Mouse (Mus musculus) midbrain, embryonic 15.5 days (tissue): Measurements from ENCODE around the gene Adssl1. TPM values are rescaled to one million over a fixed set of nuclear protein-coding genes. Genes with fewer than 3 reads are reported as not detected.

Experiments used
- ATAC-seq: fragments of 200-750 bp; cut with Nextera tagmentation; replicated peaks from 2 replicates; pipeline ENCODE4 v1.8.0; 2017; ENCODE audit warnings: moderate TSS enrichment
- H3K27ac ChIP-seq: fragments of 300-500 bp; sonication (generic); 2 replicates; pipeline ENCODE4 v1.5.1; 2015; ENCODE audit warnings: mild to moderate bottlenecking, inconsistent platforms
- H3K27me3 ChIP-seq: fragments of 300-500 bp; sonication (generic); replicated peaks from 2 replicates; pipeline ENCODE4 v1.6.1; 2015; ENCODE audit warnings: inconsistent platforms
- H3K36me3 ChIP-seq: fragments of 300-500 bp; sonication (generic); replicated peaks from 2 replicates; pipeline ENCODE4 v1.6.1; 2015; ENCODE audit warnings: inconsistent platforms
- H3K4me1 ChIP-seq: fragments of 300-500 bp; sonication (generic); 2 replicates; pipeline ENCODE4 v1.6.1; 2015; ENCODE audit warnings: inconsistent platforms
- H3K4me2 ChIP-seq: fragments of 300-500 bp; sonication (generic); 2 replicates; pipeline ENCODE4 v1.6.1; 2015; ENCODE audit warnings: inconsistent platforms, mild to moderate bottlenecking, moderate library complexity
- H3K4me3 ChIP-seq: fragments of 300-500 bp; sonication (generic); 2 replicates; pipeline ENCODE4 v1.5.1; 2015; ENCODE audit warnings: mild to moderate bottlenecking, inconsistent platforms
- H3K9ac ChIP-seq: fragments of 300-500 bp; sonication (generic); 2 replicates; pipeline ENCODE4 v1.6.1; 2015; ENCODE audit warnings: mild to moderate bottlenecking, inconsistent platforms
- H3K9me3 ChIP-seq: fragments of 300-500 bp; sonication (generic); 2 replicates; pipeline ENCODE4 v1.6.1; 2016; ENCODE audit warnings: inconsistent platforms
- WGBS: fragments of 180-500 bp; shearing (Covaris S2); methylation state at CpG from one replicate; pipeline ENCODE4 v1.1.7; 2015; ENCODE audit warnings: mixed read lengths; 5-methylcytosine and 5-hydroxymethylcytosine counted together
- polyA plus RNA-seq: library from polyadenylated mRNA; unstranded; fragments of >200 nt; fragmentation: Nextera tagmentation; extraction: Ambion mirVana; gene quantifications from 2 replicates; pipeline ENCODE4 v1.2.1, GENCODE M21; 2015

The Adssl1 gene
- polyA plus RNA-seq, 1 experiment from 2014 or later = 3.1 TPM

- no peaks in the 10 kb centered on the region for H3K36me3 ChIP-seq
- WGBS = 77% methylated on average over 5 of the region's 5 CpGs
- ATAC-seq = no peak
- no peak overlapping the region for H3K4me3 ChIP-seq
- peaks cover 8% of the 10 kb centered on the region for H3K4me1 ChIP-seq
- no peaks in the 10 kb centered on the region for H3K27me3 ChIP-seq
- H3K27ac ChIP-seq = no peak overlapping the region
- no peak overlapping the region for H3K9ac ChIP-seq
- no peak overlapping the region for H3K4me2 ChIP-seq
- no peaks in the 10 kb centered on the region for H3K9me3 ChIP-seq
Measured at GRCm38 (mm10) chr12:112630796-112631195, 11.0 kb downstream of the Adssl1 start.

GRCm38 (mm10) chr12:112631472-112631871, 11.6 kb downstream of the Adssl1 start:
- 59% methylated on average over 1 of the region's 1 CpGs for WGBS
- no peak for ATAC-seq
- Histone ChIP-seq H3K27ac (no peak overlapping the region), H3K4me1 (peaks cover 8% of the 10 kb centered on the region), H3K36me3 (no peaks in the 10 kb centered on the region), H3K4me3 (no peak overlapping the region), H3K27me3 (no peaks in the 10 kb centered on the region), H3K4me2 (no peak overlapping the region), H3K9me3 (no peaks in the 10 kb centered on the region), H3K9ac (no peak overlapping the region)

- no peaks in the 10 kb centered on the region for H3K9me3 ChIP-seq
- H3K9ac ChIP-seq = no peak overlapping the region
- ATAC-seq = no peak
- 76% methylated on average over 11 of the region's 11 CpGs for WGBS
- H3K4me3 ChIP-seq = no peak overlapping the region
- H3K27ac ChIP-seq = no peak overlapping the region
- H3K36me3 ChIP-seq = no peaks in the 10 kb centered on the region
- peaks cover 8% of the 10 kb centered on the region for H3K4me1 ChIP-seq
- H3K4me2 ChIP-seq = no peak overlapping the region
- no peaks in the 10 kb centered on the region for H3K27me3 ChIP-seq
Measured at GRCm38 (mm10) chr12:112632084-112632777, 12.4 kb downstream of the Adssl1 start.

GRCm38 (mm10) chr12:112632907-112633306, 13.1 kb downstream of the Adssl1 start:
- H3K9me3 ChIP-seq = no peaks in the 10 kb centered on the region
- H3K27ac ChIP-seq = no peak overlapping the region
- no peaks in the 10 kb centered on the region for H3K27me3 ChIP-seq
- 88% methylated on average over 5 of the region's 5 CpGs for WGBS
- no peaks in the 10 kb centered on the region for H3K36me3 ChIP-seq
- no peak for ATAC-seq
- H3K4me3 ChIP-seq = no peak overlapping the region
- H3K9ac ChIP-seq = no peak overlapping the region
- no peak overlapping the region for H3K4me2 ChIP-seq
- peaks cover 8% of the 10 kb centered on the region for H3K4me1 ChIP-seq

DNA sequence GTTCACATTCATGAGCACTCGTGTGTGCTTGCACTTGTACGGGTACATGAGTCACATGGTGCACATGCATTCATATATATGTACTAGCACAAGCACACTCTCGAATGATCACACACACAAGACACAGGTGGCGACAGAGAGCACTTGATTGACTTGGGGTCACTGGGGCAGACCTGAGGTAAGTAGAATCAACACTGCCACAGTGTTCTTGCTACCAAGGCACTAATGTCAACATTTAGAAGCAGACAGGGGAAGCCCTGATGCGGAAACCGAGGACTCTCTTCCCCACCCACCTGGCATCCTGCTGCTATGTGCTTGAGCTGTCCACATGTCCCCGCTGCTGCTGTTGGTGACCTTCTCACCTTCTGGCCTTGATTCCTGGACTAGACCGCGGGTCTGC, 13.8 kb downstream of the Adssl1 start:
- 75% methylated on average over 9 of the region's 9 CpGs for WGBS
- no peak overlapping the region for H3K4me3 ChIP-seq
- H3K4me1 ChIP-seq = peaks cover 8% of the 10 kb centered on the region
- H3K36me3 ChIP-seq = no peaks in the 10 kb centered on the region
- H3K27me3 ChIP-seq = no peaks in the 10 kb centered on the region
- no peak overlapping the region for H3K4me2 ChIP-seq
- ATAC-seq = no peak
- no peak overlapping the region for H3K27ac ChIP-seq
- H3K9ac ChIP-seq = no peak overlapping the region
- no peaks in the 10 kb centered on the region for H3K9me3 ChIP-seq

GRCm38 (mm10) chr12:112639526-112639925, 19.7 kb downstream of the Adssl1 start:
- Histone ChIP-seq H3K9ac (no peak overlapping the region), H3K4me2 (no peak overlapping the region), H3K27me3 (no peaks in the 10 kb centered on the region), H3K36me3 (no peaks in the 10 kb centered on the region), H3K27ac (no peak overlapping the region), H3K4me3 (no peak overlapping the region), H3K4me1 (peaks cover 6% of the 10 kb centered on the region), H3K9me3 (no peaks in the 10 kb centered on the region)
- 89% methylated on average over 10 of the region's 10 CpGs for WGBS
- ATAC-seq = no peak

GRCm38 (mm10) chr12:112643126-112643525, 23.3 kb downstream of the Adssl1 start:
- Histone ChIP-seq H3K4me3 (no peak overlapping the region), H3K9me3 (no peaks in the 10 kb centered on the region), H3K9ac (no peak overlapping the region), H3K4me1 (peaks cover 23% of the 10 kb centered on the region), H3K4me2 (no peak overlapping the region), H3K27me3 (no peaks in the 10 kb centered on the region), H3K36me3 (no peaks in the 10 kb centered on the region), H3K27ac (no peak overlapping the region)
- 94% methylated on average over 6 of the region's 6 CpGs for WGBS
- ATAC-seq = no peak

DNA sequence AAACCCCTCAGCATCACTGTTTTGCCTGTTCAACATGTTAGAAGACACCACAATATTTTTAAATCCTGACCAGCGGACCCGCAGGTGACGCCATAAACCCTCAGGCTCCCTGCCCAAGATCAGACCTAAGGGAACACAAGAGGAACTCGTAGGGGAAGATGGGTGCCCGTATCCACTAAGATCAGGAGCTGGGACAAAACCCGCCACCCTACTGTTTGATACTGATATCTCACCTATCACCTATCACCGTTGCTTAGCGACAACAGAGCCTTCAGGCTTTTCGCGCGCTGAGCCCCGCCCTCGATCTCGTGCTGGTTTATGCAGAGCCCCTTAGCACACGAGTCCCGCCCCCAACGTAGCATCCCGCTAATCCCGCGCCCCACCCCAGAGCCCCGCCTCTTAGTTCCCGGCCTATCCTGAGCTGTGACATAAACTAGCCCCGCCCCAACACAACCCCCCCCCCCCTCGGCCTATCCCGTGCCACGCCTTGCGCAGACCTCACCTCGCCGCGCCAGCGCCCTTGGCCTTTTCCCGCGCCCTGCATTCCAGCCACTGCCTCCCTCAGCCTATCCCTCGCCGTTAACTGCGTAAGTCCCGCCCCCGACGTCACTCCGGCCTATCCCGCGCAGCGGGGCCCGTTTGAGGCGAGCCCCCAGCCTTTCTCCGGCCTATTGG, 24.5 kb downstream of the Adssl1 start, which contains the start of gene Siva1:
Gene Siva1, plus strand, starts transcription at position 500 of the 675 bp plus-strand sequence.
- peak within 1 kb of the TSS; percentile 63 for H3K4me3 ChIP-seq
- H3K27me3 ChIP-seq = no peaks in the 10 kb centered on the region
- 1% methylated on average over 46 of the region's 46 CpGs for WGBS
- H3K36me3 ChIP-seq = peaks cover 7% of the 10 kb centered on the region; the same call in 1 of the 2 replicates
- ATAC-seq = peak; percentile 96
- H3K4me1 ChIP-seq = peaks cover 23% of the 10 kb centered on the region
- H3K27ac ChIP-seq = peak within 1 kb of the TSS; percentile 74
- H3K9me3 ChIP-seq = no peaks in the 10 kb centered on the region
- peak within 1 kb of the TSS; percentile 57 for H3K9ac ChIP-seq
- H3K4me2 ChIP-seq = peak within 1 kb of the TSS; percentile 62

DNA sequence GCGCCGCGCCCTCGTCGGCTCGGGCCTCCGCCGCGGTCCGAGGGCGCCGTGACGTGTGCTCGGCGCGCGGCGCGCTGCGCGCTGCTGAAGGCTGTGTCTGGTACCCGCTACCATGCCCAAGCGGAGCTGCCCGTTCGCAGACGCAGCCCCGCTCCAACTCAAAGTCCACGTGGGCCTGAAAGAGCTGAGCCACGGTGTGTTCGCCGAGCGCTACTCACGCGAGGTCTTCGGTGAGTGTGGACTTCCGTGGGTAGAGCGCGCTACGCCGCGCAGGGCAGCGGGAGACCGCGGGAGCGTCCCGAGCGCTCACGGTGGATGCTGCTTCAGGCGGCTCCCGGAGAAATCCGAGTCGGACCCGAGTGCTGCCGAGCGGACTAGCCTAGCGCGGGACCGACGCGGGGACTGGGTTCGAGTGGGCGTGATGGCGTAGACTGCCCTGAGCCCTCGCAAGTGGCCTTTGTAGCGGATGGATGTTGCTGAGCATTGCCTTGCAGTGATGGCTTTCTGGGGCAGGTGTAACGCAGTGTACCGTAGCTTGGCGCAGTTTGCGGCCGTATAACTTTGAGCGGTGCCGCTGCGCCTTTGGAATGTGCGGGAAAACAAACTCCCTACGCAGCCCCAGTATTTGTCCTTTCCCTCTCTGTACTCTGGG, 25.1 kb downstream of the Adssl1 start:
- under 1% methylated on average over 75 of the region's 75 CpGs for WGBS
- ATAC-seq = no peak; the same call in 1 of the 2 replicates

DNA sequence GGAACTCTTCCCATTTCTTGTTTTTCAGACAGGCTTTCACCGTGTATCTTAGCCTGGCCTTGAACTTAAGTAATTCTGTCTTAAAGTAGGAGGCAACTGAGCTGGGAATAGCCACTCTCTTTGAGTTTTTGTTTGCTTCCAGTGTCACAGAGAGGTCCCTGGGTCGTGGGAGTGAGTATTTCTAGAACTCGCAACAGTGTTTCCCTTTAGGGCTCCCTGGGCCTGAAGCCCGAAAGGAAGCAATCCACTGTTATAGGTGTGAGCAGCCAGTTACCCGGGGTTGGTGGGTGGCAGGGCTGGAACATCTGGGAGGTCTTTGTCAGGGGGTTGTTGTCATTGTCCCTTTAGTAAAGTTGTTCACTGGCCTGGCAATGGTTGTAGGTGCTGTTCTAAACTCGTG, 26.3 kb downstream of the Adssl1 start:
- Histone ChIP-seq H3K36me3 (peaks cover 11% of the 10 kb centered on the region; the same call in 1 of the 2 replicates), H3K4me2 (peak overlapping the region; percentile 62), H3K4me3 (peak overlapping the region; percentile 63; the same call in 1 of the 2 replicates), H3K9ac (peak overlapping the region; percentile 57; the same call in 1 of the 2 replicates), H3K27ac (no peak overlapping the region), H3K9me3 (no peaks in the 10 kb centered on the region), H3K27me3 (no peaks in the 10 kb centered on the region), H3K4me1 (peaks cover 23% of the 10 kb centered on the region)
- 55% methylated on average over 6 of the region's 6 CpGs for WGBS
- ATAC-seq = no peak

More for the DNA sequence above, 25.1 kb downstream of the Adssl1 start:
- Histone ChIP-seq H3K9ac (peak overlapping the region; percentile 57), H3K36me3 (peaks cover 8% of the 10 kb centered on the region; the same call in 1 of the 2 replicates), H3K27me3 (no peaks in the 10 kb centered on the region), H3K9me3 (no peaks in the 10 kb centered on the region), H3K4me3 (peak overlapping the region; percentile 63), H3K4me1 (peaks cover 23% of the 10 kb centered on the region), H3K27ac (peak overlapping the region; percentile 74), H3K4me2 (peak overlapping the region; percentile 62)

GRCm38 (mm10) chr12:112648081-112648480, 28.2 kb downstream of the Adssl1 start:
- no peak for ATAC-seq
- H3K27ac ChIP-seq = no peak overlapping the region
- H3K4me3 ChIP-seq = no peak overlapping the region
- WGBS = 93% methylated on average over 5 of the region's 5 CpGs
- peaks cover 23% of the 10 kb centered on the region for H3K4me1 ChIP-seq
- H3K36me3 ChIP-seq = peaks cover 11% of the 10 kb centered on the region; the same call in 1 of the 2 replicates
- H3K9me3 ChIP-seq = no peaks in the 10 kb centered on the region
- no peaks in the 10 kb centered on the region for H3K27me3 ChIP-seq
- H3K4me2 ChIP-seq = no peak overlapping the region
- no peak overlapping the region for H3K9ac ChIP-seq

GRCm38 (mm10) chr12:112651778-112652439, 32.1 kb downstream of the Adssl1 start:
- peaks cover 26% of the 10 kb centered on the region for H3K36me3 ChIP-seq
- WGBS = 79% methylated on average over 5 of the region's 5 CpGs
- H3K27ac ChIP-seq = no peak overlapping the region

More at GRCm38 (mm10) chr12:112651778-112652439, 32.1 kb downstream of the Adssl1 start:
- H3K9ac ChIP-seq = no peak overlapping the region
- ATAC-seq = no peak
- no peaks in the 10 kb centered on the region for H3K27me3 ChIP-seq
- no peaks in the 10 kb centered on the region for H3K9me3 ChIP-seq
- no peak overlapping the region for H3K4me3 ChIP-seq
- H3K4me1 ChIP-seq = peaks cover 4% of the 10 kb centered on the region; the same call in 1 of the 2 replicates
- H3K4me2 ChIP-seq = no peak overlapping the region
